ENCODE assay signal across 13 mouse cellular contexts in the genomic region with DNA sequence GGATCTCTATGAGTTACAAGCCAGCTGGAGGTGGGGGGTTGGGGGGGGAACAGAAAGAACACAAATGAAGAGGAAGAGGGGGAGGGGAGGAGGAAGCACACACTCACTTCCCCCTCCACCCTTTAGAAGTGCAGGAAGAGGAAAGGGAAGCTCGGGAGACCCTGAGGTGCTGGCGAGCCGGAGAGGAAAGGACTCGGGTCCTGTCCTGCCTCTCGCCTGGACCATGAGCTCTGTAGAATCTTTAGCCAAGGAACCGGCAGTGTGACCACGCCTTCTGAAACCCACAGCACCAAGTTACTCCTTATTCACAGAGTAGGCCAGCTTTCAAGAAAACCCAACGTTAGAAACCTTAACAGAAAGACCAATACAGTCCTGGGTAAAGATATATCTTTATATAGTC.
A peak's percentile ranks its signal among the peaks of the same experiment; 100 is the strongest.
DNase-seq lines count a peak whose midpoint lies in the region; ATAC-seq and TF ChIP-seq lines count a peak whose summit lies in the region.
"Had no signal": no experiment of that assay in that cellular context is flagged by ENCODE, and none has a peak within 500 bp of the region (broad histone marks: within the 10 kb centered on the region; RNA-seq: fewer than 3 reads in every experiment).

No protein-coding gene starts in this region.

- no peak overlapping the region for H3K4me2 ChIP-seq in kidney, embryonic 15.5 days
- peak overlapping the region; percentile 67; the same call in 1 of the 2 replicates for H3K4me2 ChIP-seq in CH12.LX (ENCODE audit: insufficient read depth, low read depth, poor library complexity, severe bottlenecking)
- H3K4me2 ChIP-seq in intestine, embryonic 15.5 days (replicated peaks), result no peak overlapping the region
- H3K4me2 ChIP-seq: liver, embryonic 15.5 days had no signal

- peak; percentile 92 for DNase-seq in heart, adult 11 months
- no peak for DNase-seq in heart, postnatal 25 days (ENCODE audit: low spot score)
- DNase-seq in kidney, adult 18-20 months, result no peak
- peak; percentile 34 for DNase-seq in CH12.LX (ENCODE audit: extremely low read depth)
- DNase-seq in frontal cortex, postnatal 14 days (ENCODE audit: low spot score in 2 of 2), result no peak
- DNase-seq in thymus, postnatal 36 days, result no peak
- DNase-seq: adrenal gland, adult 2 months; cerebellum, adult 9-11 months; embryo, embryonic 11 days; left cerebral cortex, postnatal 4 days had no signal

- no peaks in the 10 kb centered on the region for H3K27me3 ChIP-seq in kidney, embryonic 15.5 days
- no peaks in the 10 kb centered on the region for H3K27me3 ChIP-seq in CH12.LX (replicated peaks)
- H3K27me3 ChIP-seq in intestine, embryonic 15.5 days (replicated peaks), result no peaks in the 10 kb centered on the region

- H3K36me3 ChIP-seq in kidney, embryonic 15.5 days, result no peaks in the 10 kb centered on the region
- no peaks in the 10 kb centered on the region for H3K36me3 ChIP-seq in CH12.LX (replicated peaks in 1 of 2; ENCODE audit: control insufficient read depth in 1 of 2, insufficient read depth in 1 of 2, low read length in 1 of 2)
- H3K36me3 ChIP-seq in intestine, embryonic 15.5 days, result no peaks in the 10 kb centered on the region
- H3K36me3 ChIP-seq: liver, embryonic 15.5 days had no signal

- peak overlapping the region; percentile 34 for H3K27ac ChIP-seq in kidney, embryonic 15.5 days
- H3K27ac ChIP-seq in CH12.LX (ENCODE audit: insufficient read depth, low read depth), result no peak overlapping the region
- H3K27ac ChIP-seq in intestine, embryonic 15.5 days, result 0 out of 2 replicates have a peak overlapping the region, but pooled peaks have one; percentile 9
- H3K27ac ChIP-seq: liver, embryonic 15.5 days had no signal

- in situ Hi-C loops in CH12.LX (cut with MboI; ENCODE audit: low pct_ligation_motif_present, low pct_unique_long_range_greater_than_20kb, low sequenced_read_pairs), result no loop called here

- no peak overlapping the region for H3K9ac ChIP-seq in kidney, embryonic 15.5 days
- no peak overlapping the region for H3K9ac ChIP-seq in CH12.LX (ENCODE audit: insufficient read depth, low read depth)
- no peak overlapping the region for H3K9ac ChIP-seq in intestine, embryonic 15.5 days
- H3K9ac ChIP-seq: liver, embryonic 15.5 days had no signal

- H3K9me3 ChIP-seq in kidney, embryonic 15.5 days (replicated peaks), result no peaks in the 10 kb centered on the region
- no peaks in the 10 kb centered on the region for H3K9me3 ChIP-seq in CH12.LX (replicated peaks; ENCODE audit: low read length)
- no peaks in the 10 kb centered on the region for H3K9me3 ChIP-seq in intestine, embryonic 15.5 days
- H3K9me3 ChIP-seq: liver, embryonic 15.5 days had no signal

- ATAC-seq in kidney, embryonic 15.5 days (replicated peaks; ENCODE audit: low FRiP score), result no peak
- no peak for ATAC-seq in intestine, embryonic 15.5 days

- WGBS in kidney, embryonic 15.5 days, result 48% methylated on average over 8 of the region's 8 CpGs
- 51% methylated on average over 8 of the region's 8 CpGs for WGBS in intestine, embryonic 15.5 days

- dilution Hi-C loops in CH12.LX (cut with MboI; ENCODE audit: extremely low pct_ligation_motif_present, extremely low pct_unique_long_range_greater_than_20kb, low sequenced_read_pairs), result no loop called here

- TF ChIP-seq CTCF in CH12.LX (conservative IDR thresholded peaks at IDR 0.05 in 1 of 2, IDR thresholded peaks at IDR 0.05 in 1 of 2; ENCODE audit: low read depth in 2 of 2, low read length in 2 of 2), result no peak

- intact Hi-C loops in heart, postnatal 25 days (cut with DNase I), result loop anchor here (5.0 kb wide), 1 partner anchor 70 kb away; no protein-coding TSS in a partner anchor

- no peak for TF ChIP-seq RAD21 in CH12.LX (IDR thresholded peaks at IDR 0.05; ENCODE audit: low read depth, low read length)

- no peak for TF ChIP-seq POLR2A in CH12.LX (IDR thresholded peaks at IDR 0.05; ENCODE audit: low read depth, low read length)

- peaks cover 30% of the 10 kb centered on the region for H3K4me1 ChIP-seq in kidney, embryonic 15.5 days
- peaks cover 1 to 20% of the 10 kb centered on the region in 2 experiments; a peak in 3 of 4 replicates for H3K4me1 ChIP-seq in CH12.LX (ENCODE audit: control insufficient read depth in 1 of 2, insufficient read depth in 2 of 2)
- peaks cover 7% of the 10 kb centered on the region; the same call in 1 of the 2 replicates for H3K4me1 ChIP-seq in intestine, embryonic 15.5 days (replicated peaks)

- TF ChIP-seq EP300 in CH12.LX (IDR thresholded peaks at IDR 0.05; ENCODE audit: low read length), result no peak

- H3K4me3 ChIP-seq in kidney, embryonic 15.5 days (replicated peaks), result no peak overlapping the region
- no peak overlapping the region for H3K4me3 ChIP-seq in CH12.LX (replicated peaks in 1 of 3; ENCODE audit: low read depth in 2 of 3, low read length in 2 of 3, poor library complexity in 1 of 3)
- H3K4me3 ChIP-seq in intestine, embryonic 15.5 days (replicated peaks), result no peak overlapping the region
- H3K4me3 ChIP-seq: liver, embryonic 15.5 days had no signal

- H3K79me2 ChIP-seq in CH12.LX (replicated peaks; ENCODE audit: control insufficient read depth, extremely low read depth, insufficient read depth, poor library complexity, severe bottlenecking), result no peaks in the 10 kb centered on the region

TF ChIP-seq in CH12.LX, 34 proteins besides CTCF, POLR2A, EP300 and RAD21:
- TF ChIP-seq IRF4 (IDR thresholded peaks at IDR 0.05; ENCODE audit: low read depth, low read length), result peak; percentile 32; the same call in 1 of the 2 replicates
- 0 out of 2 replicates have a peak, but pooled peaks have one; percentile 12 for TF ChIP-seq RCOR1 (conservative IDR thresholded peaks at IDR 0.05; ENCODE audit: low read depth, low read length)
- TF ChIP-seq NRF1 (IDR thresholded peaks at IDR 0.05; ENCODE audit: low read depth, low read length), result no peak
- peak; percentile 69 for TF ChIP-seq CHD2 (IDR thresholded peaks at IDR 0.05; ENCODE audit: low read length)
- TF ChIP-seq MEF2A (IDR thresholded peaks at IDR 0.05; ENCODE audit: borderline replicate concordance, low read depth, low read length), result no peak

Comparison
In these comparisons a context has a peak if more than half of its experiments do, and no peak if none do; other contexts are left out.
1. DNase-seq: peak in heart, adult 11 months (single experiment) and CH12.LX (single experiment); none in heart, postnatal 25 days (single experiment), kidney, adult 18-20 months (single experiment), frontal cortex, postnatal 14 days (0 of 2) and thymus, postnatal 36 days (0 of 2).